Comparison of ENCODE assay signal across 15 mouse cellular contexts in genomic region chr4:49211582-49211981, GRCm38 (mm10).
DNase-seq lines count a peak whose midpoint lies in the region; ATAC-seq and TF ChIP-seq lines count a peak whose summit lies in the region.
"Had no signal": no experiment of that assay in that cellular context is flagged by ENCODE, and none has a peak within 500 bp of the region (broad histone marks: within the 10 kb centered on the region; RNA-seq: fewer than 3 reads in every experiment).

No protein-coding gene starts in this region.

- WGBS in heart, postnatal 0 days = 58% methylated on average over 5 of the region's 5 CpGs
- 57% methylated on average over 5 of the region's 5 CpGs for WGBS in liver, adult 2 months
- 63% methylated on average over 5 of the region's 5 CpGs for WGBS in liver, embryonic 12.5 days (ENCODE audit: insufficient replicate concordance)

- H3K4me1 ChIP-seq in heart, postnatal 0 days (ENCODE audit: control insufficient read depth, insufficient read depth) = no peaks in the 10 kb centered on the region
- no peaks in the 10 kb centered on the region for H3K4me1 ChIP-seq in liver, adult 2 months (ENCODE audit: control insufficient read depth, insufficient read depth, low read length)
- no peaks in the 10 kb centered on the region for H3K4me1 ChIP-seq in liver, embryonic 12.5 days
- H3K4me1 ChIP-seq: embryonic facial prominence, embryonic 12.5 days; hindbrain, embryonic 13.5 days; limb, embryonic 15.5 days had no signal

- H3K79me2 ChIP-seq in liver, adult 2 months (ENCODE audit: control insufficient read depth, insufficient read depth, low read length) = no peaks in the 10 kb centered on the region

- no peak overlapping the region for H3K9ac ChIP-seq in heart, postnatal 0 days (replicated peaks; ENCODE audit: low read depth, low read length)
- H3K9ac ChIP-seq in liver, adult 2 months (ENCODE audit: low read depth, low read length) = no peak overlapping the region
- no peak overlapping the region for H3K9ac ChIP-seq in liver, embryonic 12.5 days
- H3K9ac ChIP-seq: embryonic facial prominence, embryonic 12.5 days; hindbrain, embryonic 13.5 days; limb, embryonic 15.5 days had no signal

- H3K4me2 ChIP-seq in heart, postnatal 0 days (ENCODE audit: low read depth, low read length) = no peak overlapping the region
- no peak overlapping the region for H3K4me2 ChIP-seq in liver, embryonic 12.5 days
- H3K4me2 ChIP-seq: embryonic facial prominence, embryonic 12.5 days; hindbrain, embryonic 13.5 days; limb, embryonic 15.5 days; midbrain, embryonic 11.5 days had no signal

- TF ChIP-seq CTCF in heart, postnatal 0 days (IDR thresholded peaks at IDR 0.05; ENCODE audit: low read depth) = peak; percentile 35
- peak; percentile 20; the same call in 1 of the 2 replicates for TF ChIP-seq CTCF in liver, adult 2 months (IDR thresholded peaks at IDR 0.05; ENCODE audit: low read depth, low read length)

- DNase-seq in heart, postnatal 0 days (ENCODE audit: low spot score) = no peak
- DNase-seq in heart, adult 8-10 months (ENCODE audit: low spot score) = no peak
- peak; percentile 43 for DNase-seq in liver, adult 2 months (ENCODE audit: extremely low read depth, low read depth, low spot score)
- peak; percentile 1 for DNase-seq in 416B (ENCODE audit: low read depth)
- peak; percentile 7 for DNase-seq in ZHBTc4 (ENCODE audit: low read depth, low spot score)
- DNase-seq in T-cell, adult 2 months (ENCODE audit: low spot score) = no peak
- DNase-seq: adrenal gland, postnatal 36 days; lung, postnatal 36 days; thymus, postnatal 4 days had no signal

- H3K27me3 ChIP-seq in heart, postnatal 0 days (ENCODE audit: control insufficient read depth, insufficient read depth, low read length) = 0 out of 2 replicates have a peak, but pooled peaks cover 2% of the 10 kb centered on the region
- no peaks in the 10 kb centered on the region for H3K27me3 ChIP-seq in liver, adult 2 months (ENCODE audit: control insufficient read depth, insufficient read depth, low read length)
- no peaks in the 10 kb centered on the region for H3K27me3 ChIP-seq in liver, embryonic 12.5 days (replicated peaks)
- H3K27me3 ChIP-seq: embryonic facial prominence, embryonic 12.5 days; hindbrain, embryonic 13.5 days; limb, embryonic 15.5 days had no signal

- H3K9me3 ChIP-seq in heart, postnatal 0 days (replicated peaks; ENCODE audit: control insufficient read depth, low read length) = no peaks in the 10 kb centered on the region
- H3K9me3 ChIP-seq in liver, embryonic 12.5 days (replicated peaks) = no peaks in the 10 kb centered on the region
- H3K9me3 ChIP-seq: embryonic facial prominence, embryonic 12.5 days; hindbrain, embryonic 13.5 days; limb, embryonic 15.5 days had no signal

- no peak for TF ChIP-seq POLR2A in liver, adult 2 months (IDR thresholded peaks at IDR 0.05; ENCODE audit: extremely low read depth, insufficient read depth, low read length)

- no peak for TF ChIP-seq EP300 in heart, postnatal 0 days (IDR thresholded peaks at IDR 0.05; ENCODE audit: low read depth)

- H3K27ac ChIP-seq in heart, postnatal 0 days (ENCODE audit: low read depth) = no peak overlapping the region
- H3K27ac ChIP-seq in liver, adult 2 months (replicated peaks; ENCODE audit: insufficient read depth, low read depth, low read length) = no peak overlapping the region
- no peak overlapping the region for H3K27ac ChIP-seq in liver, embryonic 12.5 days
- H3K27ac ChIP-seq: embryonic facial prominence, embryonic 12.5 days; hindbrain, embryonic 13.5 days; limb, embryonic 15.5 days had no signal

- no peak overlapping the region for H3K4me3 ChIP-seq in heart, postnatal 0 days (ENCODE audit: low read depth, low read length)
- no peak overlapping the region for H3K4me3 ChIP-seq in liver, adult 2 months (ENCODE audit: insufficient read depth, low read depth, low read length)
- no peak overlapping the region for H3K4me3 ChIP-seq in liver, embryonic 12.5 days
- H3K4me3 ChIP-seq: embryonic facial prominence, embryonic 12.5 days; hindbrain, embryonic 13.5 days; limb, embryonic 15.5 days had no signal

- no peak for ATAC-seq in heart, postnatal 0 days (ENCODE audit: insufficient read depth, low read depth)
- ATAC-seq in liver, embryonic 12.5 days = no peak
- ATAC-seq: CD4-positive, CD25-positive, alpha-beta regulatory T cell, adult 4 months had no signal

- H3K36me3 ChIP-seq in heart, postnatal 0 days (replicated peaks; ENCODE audit: control insufficient read depth, insufficient read depth, low read length) = no peaks in the 10 kb centered on the region
- no peaks in the 10 kb centered on the region for H3K36me3 ChIP-seq in liver, adult 2 months (ENCODE audit: control insufficient read depth, insufficient read depth, low read length)
- no peaks in the 10 kb centered on the region for H3K36me3 ChIP-seq in liver, embryonic 12.5 days
- H3K36me3 ChIP-seq: embryonic facial prominence, embryonic 12.5 days; hindbrain, embryonic 13.5 days; limb, embryonic 15.5 days had no signal

Comparison
In these comparisons a context has a peak if more than half of its experiments do, and no peak if none do; other contexts are left out.
1. DNase-seq: peak in liver, adult 2 months (single experiment), 416B (single experiment) and ZHBTc4 (single experiment); none in heart, postnatal 0 days (single experiment), heart, adult 8-10 months (single experiment) and T-cell, adult 2 months (single experiment).